Mouse (Mus musculus): ENCODE data around the gene Cnr1. TPM values are rescaled to one million over a fixed set of nuclear protein-coding genes. Genes with fewer than 3 reads are reported as not detected.

Gene Cnr1
- polyA plus RNA-seq (2015; fragmentation: Nextera tagmentation; extraction: Ambion mirVana) = 0.12 and 0.16 TPM in 2 replicates

GRCm38 (mm10) chr4:33924234-33924888, at the start of gene Cnr1:
Cnr1 (plus strand) TSS chr4:33924593.
- DNase-seq = peak; percentile 3
- Histone ChIP-seq H3K36me3 (no peaks in the 10 kb centered on the region), H3K9ac (0 out of 2 replicates have a peak within 1 kb of the TSS, but pooled peaks have one; percentile 9), H3K9me3 (replicated peaks) (no peaks in the 10 kb centered on the region), H3K4me3 (replicated peaks) (peak within 1 kb of the TSS; percentile 49), H3K4me2 (peak within 1 kb of the TSS; percentile 67), H3K4me1 (replicated peaks) (peaks cover 9% of the 10 kb centered on the region; the same call in 1 of the 2 replicates), H3K27ac (no peak within 1 kb of the TSS), H3K27me3 (peaks cover 56% of the 10 kb centered on the region)
- WGBS (ENCODE audit: insufficient replicate concordance) = under 1% methylated on average over 60 of the region's 77 CpGs
- peak; percentile 86 for ATAC-seq (ENCODE audit: low read depth)

- Histone ChIP-seq H3K9me3 (replicated peaks) (no peaks in the 10 kb centered on the region), H3K4me3 (replicated peaks) (no peak overlapping the region), H3K27ac (no peak overlapping the region), H3K9ac (no peak overlapping the region), H3K36me3 (no peaks in the 10 kb centered on the region), H3K27me3 (no peaks in the 10 kb centered on the region), H3K4me2 (no peak overlapping the region), H3K4me1 (replicated peaks) (no peaks in the 10 kb centered on the region)
- DNase-seq (no peak), ATAC-seq (ENCODE audit: low read depth) (no peak)
- 62% methylated on average over 3 of the region's 3 CpGs for WGBS (ENCODE audit: insufficient replicate concordance)
These were observed 44.4 kb upstream of the Cnr1 start for GRCm38 (mm10) chr4:33879944-33880343.

DNA sequence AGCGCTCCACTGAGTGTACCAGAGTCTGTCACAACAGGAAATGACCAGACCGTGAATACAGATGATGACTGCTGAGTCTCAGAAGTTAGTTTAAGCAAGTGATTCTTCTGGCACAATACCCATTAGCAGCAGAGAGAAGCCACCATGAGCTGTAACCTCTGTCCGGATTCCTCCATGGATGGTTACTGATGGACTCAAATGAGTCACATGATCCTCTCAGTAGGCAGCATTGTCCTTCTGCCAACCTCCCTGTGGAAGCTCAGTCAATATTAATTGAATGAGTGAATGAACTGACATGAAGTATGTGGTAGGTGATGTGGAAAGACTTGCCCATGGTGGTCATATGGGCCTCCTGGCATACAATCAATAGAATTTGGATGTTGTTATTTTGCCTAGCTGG, 38.4 kb upstream of the Cnr1 start:
- no peaks in the 10 kb centered on the region for H3K27me3 ChIP-seq
- no peaks in the 10 kb centered on the region for H3K4me1 ChIP-seq (replicated peaks)

GRCm38 (mm10) chr4:33889976-33890375, 34.4 kb upstream of the Cnr1 start:
- DNase-seq = no peak
- no peaks in the 10 kb centered on the region for H3K36me3 ChIP-seq
- H3K9ac ChIP-seq = no peak overlapping the region
- WGBS (ENCODE audit: insufficient replicate concordance) = 71% methylated on average over 2 of the region's 2 CpGs
- H3K4me3 ChIP-seq (replicated peaks) = no peak overlapping the region
- no peak overlapping the region for H3K4me2 ChIP-seq
- H3K4me1 ChIP-seq (replicated peaks) = no peaks in the 10 kb centered on the region
- no peak for ATAC-seq (ENCODE audit: low read depth)
- no peaks in the 10 kb centered on the region for H3K27me3 ChIP-seq
- H3K9me3 ChIP-seq (replicated peaks) = no peaks in the 10 kb centered on the region
- no peak overlapping the region for H3K27ac ChIP-seq

More for the DNA sequence above, 38.4 kb upstream of the Cnr1 start:
- no peak for DNase-seq
- H3K36me3 ChIP-seq = no peaks in the 10 kb centered on the region
- no peaks in the 10 kb centered on the region for H3K9me3 ChIP-seq (replicated peaks)
- no peak overlapping the region for H3K27ac ChIP-seq
- no peak for ATAC-seq (ENCODE audit: low read depth)
- no peak overlapping the region for H3K9ac ChIP-seq
- no peak overlapping the region for H3K4me2 ChIP-seq
- 50% methylated on average over 3 of the region's 3 CpGs for WGBS (ENCODE audit: insufficient replicate concordance)
- no peak overlapping the region for H3K4me3 ChIP-seq (replicated peaks)

DNA sequence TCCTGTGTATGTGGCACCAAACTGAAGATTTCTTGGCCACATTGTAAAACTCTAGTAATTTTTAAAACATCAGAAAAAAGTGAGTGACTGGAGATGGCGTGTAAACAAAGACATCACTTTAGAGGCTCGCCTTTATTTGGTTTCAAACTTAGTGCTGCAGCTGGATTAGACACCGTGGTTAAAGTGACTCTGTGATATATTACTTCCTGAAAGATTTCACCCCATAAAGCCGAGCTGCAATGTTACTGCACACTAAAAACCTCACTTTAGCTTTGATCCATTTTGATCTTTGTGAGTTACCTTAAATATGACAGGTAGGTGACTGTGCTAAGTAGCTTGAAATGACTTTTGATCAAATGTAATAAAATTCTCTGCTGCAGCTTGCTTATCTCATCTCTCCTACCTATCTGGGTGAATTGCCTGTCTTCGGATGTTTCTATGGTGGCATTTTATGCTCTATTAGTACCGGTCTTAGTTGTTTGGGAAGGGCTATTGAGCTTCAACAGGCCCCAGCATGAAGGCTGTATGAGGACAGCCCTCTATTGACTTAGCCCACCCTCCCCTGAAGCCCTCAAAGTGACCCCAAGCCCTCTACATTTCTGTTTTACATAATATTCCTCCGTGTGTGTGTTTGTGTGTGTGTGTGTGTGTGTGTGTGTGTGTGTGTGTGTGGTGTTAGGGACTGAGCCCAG, 32.1 kb upstream of the Cnr1 start:
- Histone ChIP-seq H3K27me3 (no peaks in the 10 kb centered on the region), H3K9ac (no peak overlapping the region), H3K36me3 (no peaks in the 10 kb centered on the region), H3K4me1 (replicated peaks) (no peaks in the 10 kb centered on the region), H3K27ac (no peak overlapping the region), H3K4me3 (replicated peaks) (no peak overlapping the region), H3K4me2 (no peak overlapping the region), H3K9me3 (replicated peaks) (no peaks in the 10 kb centered on the region)
- DNase-seq = no peak
- ATAC-seq (ENCODE audit: low read depth) = no peak
- WGBS (ENCODE audit: insufficient replicate concordance) = 31% methylated on average over 7 of the region's 7 CpGs

DNA sequence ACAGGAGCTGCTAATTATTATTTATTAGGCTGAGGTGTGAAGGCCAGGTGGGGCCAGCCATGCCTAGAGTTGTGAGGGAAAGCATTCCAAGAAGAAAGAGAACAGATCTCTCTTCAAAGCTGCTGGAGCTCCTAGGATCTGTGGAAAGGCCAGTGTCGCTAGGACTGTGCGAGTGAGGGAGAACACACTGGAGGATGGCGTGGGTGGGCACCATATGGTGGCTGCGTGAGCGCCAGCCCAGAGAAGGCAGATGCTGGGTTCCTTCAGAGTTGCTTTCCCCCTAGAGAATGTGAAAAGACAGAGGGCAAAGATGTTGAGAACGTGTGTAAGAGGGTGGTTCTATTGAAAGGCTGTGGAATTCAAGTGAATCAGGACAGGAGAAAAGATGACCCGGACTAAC, 30.6 kb upstream of the Cnr1 start:
- no peak for ATAC-seq (ENCODE audit: low read depth)
- Histone ChIP-seq H3K36me3 (no peaks in the 10 kb centered on the region), H3K4me3 (replicated peaks) (no peak overlapping the region), H3K9ac (no peak overlapping the region), H3K4me1 (replicated peaks) (no peaks in the 10 kb centered on the region), H3K27me3 (no peaks in the 10 kb centered on the region), H3K27ac (no peak overlapping the region), H3K9me3 (replicated peaks) (no peaks in the 10 kb centered on the region), H3K4me2 (no peak overlapping the region)
- DNase-seq = no peak
- WGBS (ENCODE audit: insufficient replicate concordance) = 67% methylated on average over 7 of the region's 7 CpGs

DNA sequence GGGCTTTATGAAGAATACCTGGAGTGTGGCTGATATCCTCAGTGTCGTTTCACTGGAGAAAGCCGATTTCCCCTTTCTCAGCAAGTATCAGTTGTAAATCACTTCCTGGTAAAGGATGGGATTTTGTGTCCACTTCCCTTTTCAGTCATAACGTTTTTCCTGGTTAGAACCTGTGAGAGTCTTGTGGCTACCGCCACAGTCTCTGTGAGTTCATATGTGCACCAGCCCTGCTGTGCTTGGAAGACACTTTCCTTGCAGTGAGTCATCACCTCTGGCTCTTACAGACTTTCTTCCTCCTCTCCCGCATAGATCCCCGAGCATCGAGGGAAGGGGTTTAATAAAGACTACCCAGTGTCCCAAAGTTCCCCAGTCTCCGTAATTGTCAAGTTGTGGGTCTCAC, 29.3 kb upstream of the Cnr1 start:
- Histone ChIP-seq H3K9ac (no peak overlapping the region), H3K4me1 (replicated peaks) (no peaks in the 10 kb centered on the region), H3K36me3 (no peaks in the 10 kb centered on the region), H3K27me3 (no peaks in the 10 kb centered on the region), H3K4me2 (no peak overlapping the region), H3K4me3 (replicated peaks) (no peak overlapping the region), H3K27ac (no peak overlapping the region), H3K9me3 (replicated peaks) (no peaks in the 10 kb centered on the region)
- ATAC-seq (ENCODE audit: low read depth) = no peak
- WGBS (ENCODE audit: insufficient replicate concordance) = 26% methylated on average over 8 of the region's 8 CpGs
- DNase-seq = no peak

GRCm38 (mm10) chr4:33895491-33895890, 28.9 kb upstream of the Cnr1 start:
- Histone ChIP-seq H3K4me2 (no peak overlapping the region), H3K27me3 (no peaks in the 10 kb centered on the region), H3K36me3 (no peaks in the 10 kb centered on the region), H3K4me1 (replicated peaks) (no peaks in the 10 kb centered on the region), H3K27ac (no peak overlapping the region), H3K9me3 (replicated peaks) (no peaks in the 10 kb centered on the region), H3K4me3 (replicated peaks) (no peak overlapping the region), H3K9ac (no peak overlapping the region)
- no peak for DNase-seq
- ATAC-seq (ENCODE audit: low read depth) = no peak
- WGBS (ENCODE audit: insufficient replicate concordance) = 77% methylated on average over 2 of the region's 2 CpGs

DNA sequence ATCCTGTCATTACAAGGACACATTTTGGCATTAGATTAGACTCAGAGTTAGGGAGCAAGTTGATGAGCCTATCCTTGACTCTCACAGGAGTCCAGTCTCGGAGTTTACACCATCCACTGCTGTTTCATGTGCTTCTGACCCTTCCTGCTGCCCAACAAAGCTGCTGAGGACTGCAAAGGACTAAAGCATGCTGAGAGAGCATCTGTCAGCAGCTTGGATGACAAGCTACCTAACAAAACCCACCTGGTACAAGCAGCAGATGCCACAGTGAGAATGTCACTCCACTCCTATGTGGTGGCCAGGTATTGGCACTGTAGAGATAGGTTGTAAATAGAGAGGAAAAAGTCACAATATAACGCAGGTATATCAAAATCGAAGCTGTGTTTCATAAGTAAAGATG, 22.7 kb upstream of the Cnr1 start:
- no peak overlapping the region for H3K4me2 ChIP-seq
- ATAC-seq (ENCODE audit: low read depth) (no peak), DNase-seq (no peak)
- H3K27ac ChIP-seq = no peak overlapping the region
- no peak overlapping the region for H3K9ac ChIP-seq
- no peaks in the 10 kb centered on the region for H3K36me3 ChIP-seq
- H3K27me3 ChIP-seq = no peaks in the 10 kb centered on the region
- H3K9me3 ChIP-seq (replicated peaks) = no peaks in the 10 kb centered on the region
- WGBS (ENCODE audit: insufficient replicate concordance) = 59% methylated on average over 3 of the region's 3 CpGs
- H3K4me1 ChIP-seq (replicated peaks) = no peaks in the 10 kb centered on the region
- no peak overlapping the region for H3K4me3 ChIP-seq (replicated peaks)

DNA sequence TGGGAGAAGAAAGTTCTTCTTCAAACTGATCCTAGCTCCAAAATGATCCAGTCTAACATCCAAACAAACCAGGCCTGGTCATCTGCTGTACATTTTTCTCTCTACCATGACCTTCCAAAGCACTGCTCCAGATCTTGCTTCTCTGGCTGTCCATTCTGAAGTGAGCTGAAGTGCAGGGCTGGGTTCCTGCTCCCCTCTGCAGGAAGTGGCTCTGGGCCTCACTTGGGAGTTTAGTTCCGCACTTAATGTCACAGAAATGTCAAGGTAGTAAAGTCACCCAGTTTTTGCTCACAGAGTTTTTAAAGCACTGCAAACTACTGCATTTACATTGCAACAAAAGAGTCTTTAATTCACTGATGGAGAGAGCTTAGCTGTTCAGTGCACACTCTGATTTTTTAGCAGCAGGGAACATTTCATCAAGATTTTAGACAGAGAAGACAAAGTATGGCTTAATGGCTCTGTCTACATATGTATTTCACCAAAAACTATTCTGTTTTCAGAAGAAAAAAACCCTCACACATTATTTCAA, 20.5 kb upstream of the Cnr1 start:
- DNase-seq (no peak), ATAC-seq (ENCODE audit: low read depth) (no peak)
- Histone ChIP-seq H3K27me3 (no peaks in the 10 kb centered on the region), H3K9ac (no peak overlapping the region), H3K9me3 (replicated peaks) (no peaks in the 10 kb centered on the region), H3K4me2 (no peak overlapping the region), H3K36me3 (no peaks in the 10 kb centered on the region), H3K27ac (no peak overlapping the region), H3K4me3 (replicated peaks) (no peak overlapping the region), H3K4me1 (replicated peaks) (no peaks in the 10 kb centered on the region)
- 32% methylated on average over 1 of the region's 1 CpGs for WGBS (ENCODE audit: insufficient replicate concordance)

- DNase-seq (no peak), ATAC-seq (ENCODE audit: low read depth) (no peak)
- WGBS (ENCODE audit: insufficient replicate concordance) = 53% methylated on average over 4 of the region's 4 CpGs
- H3K4me3 ChIP-seq (replicated peaks) = no peak overlapping the region
- H3K9me3 ChIP-seq (replicated peaks) = no peaks in the 10 kb centered on the region
- no peak overlapping the region for H3K9ac ChIP-seq
- no peak overlapping the region for H3K4me2 ChIP-seq
- H3K27me3 ChIP-seq = no peaks in the 10 kb centered on the region
- H3K4me1 ChIP-seq (replicated peaks) = no peaks in the 10 kb centered on the region
- H3K36me3 ChIP-seq = no peaks in the 10 kb centered on the region
- H3K27ac ChIP-seq = no peak overlapping the region
These were observed 19.6 kb upstream of the Cnr1 start for GRCm38 (mm10) chr4:33904826-33905225.

- Histone ChIP-seq H3K9me3 (replicated peaks) (no peaks in the 10 kb centered on the region), H3K9ac (no peak overlapping the region), H3K4me2 (no peak overlapping the region), H3K27me3 (no peaks in the 10 kb centered on the region), H3K36me3 (no peaks in the 10 kb centered on the region), H3K27ac (no peak overlapping the region), H3K4me1 (replicated peaks) (no peaks in the 10 kb centered on the region), H3K4me3 (replicated peaks) (no peak overlapping the region)
- no peak for DNase-seq
- ATAC-seq (ENCODE audit: low read depth) = no peak
- 49% methylated on average over 3 of the region's 3 CpGs for WGBS (ENCODE audit: insufficient replicate concordance)
These were observed 15.6 kb upstream of the Cnr1 start for GRCm38 (mm10) chr4:33908786-33909185.
